Mouse (Mus musculus): ENCODE measurements around the gene Lsm6. TPM values are rescaled to one million over a fixed set of nuclear protein-coding genes. Genes with fewer than 3 reads are reported as not detected.

The Lsm6 gene
- total and polyA plus RNA-seq, 3 experiments: 60.0 to 186 (median 67.7) TPM

- dilution Hi-C loops (cut with MboI; ENCODE audit: extremely low pct_ligation_motif_present, extremely low pct_unique_long_range_greater_than_20kb, low sequenced_read_pairs) (no loop called here), in situ Hi-C loops (cut with MboI; ENCODE audit: low pct_ligation_motif_present, low pct_unique_long_range_greater_than_20kb, low sequenced_read_pairs) (no loop called here)
- peaks cover 49 to 92% of the 10 kb centered on the region in 2 experiments for H3K36me3 ChIP-seq (replicated peaks in 1 of 2; ENCODE audit: control insufficient read depth in 1 of 2, insufficient read depth in 1 of 2, low read length in 1 of 2)
- no peaks in the 10 kb centered on the region for H3K4me1 ChIP-seq (ENCODE audit: control insufficient read depth in 1 of 2, insufficient read depth in 2 of 2)
- DNase-seq (ENCODE audit: extremely low read depth): no peak
- no peak overlapping the region for H3K4me2 ChIP-seq (ENCODE audit: insufficient read depth, low read depth, poor library complexity, severe bottlenecking)
- no peak for TF ChIP-seq TCF12 (IDR thresholded peaks at IDR 0.05; ENCODE audit: low read depth, low read length)
- no peak for TF ChIP-seq E2F4 (IDR thresholded peaks at IDR 0.05; ENCODE audit: insufficient replicate concordance, low read depth, low read length)
- TF ChIP-seq CTCF (conservative IDR thresholded peaks at IDR 0.05 in 1 of 2, IDR thresholded peaks at IDR 0.05 in 1 of 2; ENCODE audit: low read depth in 2 of 2, low read length in 2 of 2): no peak
- TF ChIP-seq MXI1 (IDR thresholded peaks at IDR 0.05; ENCODE audit: low read depth, low read length): no peak
- TF ChIP-seq SIN3A (IDR thresholded peaks at IDR 0.05; ENCODE audit: low read length): no peak
- no peak for TF ChIP-seq IRF4 (IDR thresholded peaks at IDR 0.05; ENCODE audit: low read depth, low read length)
- no peak for TF ChIP-seq NRF1 (IDR thresholded peaks at IDR 0.05; ENCODE audit: low read depth, low read length)
- TF ChIP-seq ETS1 (conservative IDR thresholded peaks at IDR 0.05; ENCODE audit: low read depth, low read length): no peak
- TF ChIP-seq ZMIZ1 (IDR thresholded peaks at IDR 0.05; ENCODE audit: low read depth, low read length): no peak
- TF ChIP-seq PAX5 (IDR thresholded peaks at IDR 0.05; ENCODE audit: low read length): no peak
- no peak for TF ChIP-seq JUND (conservative IDR thresholded peaks at IDR 0.05; ENCODE audit: low read depth, low read length)
- TF ChIP-seq RAD21 (IDR thresholded peaks at IDR 0.05; ENCODE audit: low read depth, low read length): no peak
- H3K9ac ChIP-seq (ENCODE audit: insufficient read depth, low read depth): no peak overlapping the region
- no peak overlapping the region for H3K27ac ChIP-seq (ENCODE audit: insufficient read depth, low read depth)
- no peaks in the 10 kb centered on the region for H3K9me3 ChIP-seq (replicated peaks; ENCODE audit: low read length)
- H3K4me3 ChIP-seq (replicated peaks in 1 of 3; ENCODE audit: low read depth in 2 of 3, low read length in 2 of 3, poor library complexity in 1 of 3): no peak overlapping the region
- H3K27me3 ChIP-seq (replicated peaks): no peaks in the 10 kb centered on the region
- H3K79me2 ChIP-seq (replicated peaks; ENCODE audit: control insufficient read depth, extremely low read depth, insufficient read depth, poor library complexity, severe bottlenecking): no peaks in the 10 kb centered on the region
Measured at GRCm38 (mm10) chr8:78806006-78806405, 14.9 kb downstream of the Lsm6 start.

- Histone ChIP-seq H3K79me2 (replicated peaks; ENCODE audit: control insufficient read depth, extremely low read depth, insufficient read depth, poor library complexity, severe bottlenecking) (no peaks in the 10 kb centered on the region), H3K9me3 (replicated peaks; ENCODE audit: low read length) (no peaks in the 10 kb centered on the region), H3K4me1 (ENCODE audit: control insufficient read depth in 1 of 2, insufficient read depth in 2 of 2) (no peaks in the 10 kb centered on the region), H3K9ac (ENCODE audit: insufficient read depth, low read depth) (no peak overlapping the region), H3K27ac (ENCODE audit: insufficient read depth, low read depth) (no peak overlapping the region), H3K27me3 (replicated peaks) (no peaks in the 10 kb centered on the region), H3K36me3 (replicated peaks in 1 of 2; ENCODE audit: control insufficient read depth in 1 of 2, insufficient read depth in 1 of 2, low read length in 1 of 2) (peaks cover 14 to 53% of the 10 kb centered on the region in 2 experiments), H3K4me2 (ENCODE audit: insufficient read depth, low read depth, poor library complexity, severe bottlenecking) (no peak overlapping the region), H3K4me3 (replicated peaks in 1 of 3; ENCODE audit: low read depth in 2 of 3, low read length in 2 of 3, poor library complexity in 1 of 3) (no peak overlapping the region)
- no peak for DNase-seq (ENCODE audit: extremely low read depth)
- in situ Hi-C loops (cut with MboI; ENCODE audit: low pct_ligation_motif_present, low pct_unique_long_range_greater_than_20kb, low sequenced_read_pairs): no loop called here
- dilution Hi-C loops (cut with MboI; ENCODE audit: extremely low pct_ligation_motif_present, extremely low pct_unique_long_range_greater_than_20kb, low sequenced_read_pairs): no loop called here
- TF ChIP-seq ZMIZ1 (IDR thresholded peaks at IDR 0.05; ENCODE audit: low read depth, low read length): no peak
- no peak for TF ChIP-seq HCFC1 (IDR thresholded peaks at IDR 0.05; ENCODE audit: low read depth, low read length)
- no peak for TF ChIP-seq IRF4 (IDR thresholded peaks at IDR 0.05; ENCODE audit: low read depth, low read length)
- no peak for TF ChIP-seq KAT2A (IDR thresholded peaks at IDR 0.05; ENCODE audit: insufficient replicate concordance, low read length)
- TF ChIP-seq ZC3H11A (IDR thresholded peaks at IDR 0.05; ENCODE audit: low read depth, low read length): no peak
- TF ChIP-seq MAFK (IDR thresholded peaks at IDR 0.05; ENCODE audit: insufficient replicate concordance, low read length): no peak
- TF ChIP-seq ZKSCAN1 (IDR thresholded peaks at IDR 0.05; ENCODE audit: borderline replicate concordance, low read depth, low read length): no peak
- no peak for TF ChIP-seq BHLHE40 (IDR thresholded peaks at IDR 0.05; ENCODE audit: low read depth, low read length)
Measured at GRCm38 (mm10) chr8:78801201-78801600, 19.7 kb downstream of the Lsm6 start.
